Mouse (Mus musculus) brain, embryonic 14.5 days (tissue): ENCODE data around the gene Pgm5.

Experiments used
- CTCF ChIP-seq: fragments of 200-500 bp; IDR thresholded peaks from 2 replicates; pipeline ENCODE4 v1.5.1; 2012; ENCODE audit warnings: inconsistent platforms, mild to moderate bottlenecking, moderate library complexity, borderline replicate concordance; ENCODE audit not compliant: insufficient read depth, insufficient read length; ENCODE audit errors: extremely low read depth
- POLR2A ChIP-seq: fragments of 200-500 bp; IDR thresholded peaks from 2 replicates; pipeline ENCODE4 v1.6.1; 2012; ENCODE audit warnings: mild to moderate bottlenecking, inconsistent platforms, borderline replicate concordance; ENCODE audit not compliant: poor library complexity, insufficient read depth, insufficient read length, severe bottlenecking; ENCODE audit errors: extremely low read depth

GRCm38 (mm10) chr19:24637988-24638387 is 223.7 kb downstream of the Pgm5 start:
- no peak for TF ChIP-seq CTCF
- no peak for TF ChIP-seq POLR2A
